Mouse (Mus musculus): Measurements from ENCODE around the gene Nim1k. TPM values are rescaled to one million over a fixed set of nuclear protein-coding genes. Genes with fewer than 3 reads are reported as not detected.
"Not testable (repeated sequence)": the region's sequence is repeated elsewhere in the genome, so short reads cannot be mapped to it uniquely, and the experiment has no call there.

Nim1k gene
- polyA plus RNA-seq, 1 experiment from 2014 or later: 0.47 TPM

DNA sequence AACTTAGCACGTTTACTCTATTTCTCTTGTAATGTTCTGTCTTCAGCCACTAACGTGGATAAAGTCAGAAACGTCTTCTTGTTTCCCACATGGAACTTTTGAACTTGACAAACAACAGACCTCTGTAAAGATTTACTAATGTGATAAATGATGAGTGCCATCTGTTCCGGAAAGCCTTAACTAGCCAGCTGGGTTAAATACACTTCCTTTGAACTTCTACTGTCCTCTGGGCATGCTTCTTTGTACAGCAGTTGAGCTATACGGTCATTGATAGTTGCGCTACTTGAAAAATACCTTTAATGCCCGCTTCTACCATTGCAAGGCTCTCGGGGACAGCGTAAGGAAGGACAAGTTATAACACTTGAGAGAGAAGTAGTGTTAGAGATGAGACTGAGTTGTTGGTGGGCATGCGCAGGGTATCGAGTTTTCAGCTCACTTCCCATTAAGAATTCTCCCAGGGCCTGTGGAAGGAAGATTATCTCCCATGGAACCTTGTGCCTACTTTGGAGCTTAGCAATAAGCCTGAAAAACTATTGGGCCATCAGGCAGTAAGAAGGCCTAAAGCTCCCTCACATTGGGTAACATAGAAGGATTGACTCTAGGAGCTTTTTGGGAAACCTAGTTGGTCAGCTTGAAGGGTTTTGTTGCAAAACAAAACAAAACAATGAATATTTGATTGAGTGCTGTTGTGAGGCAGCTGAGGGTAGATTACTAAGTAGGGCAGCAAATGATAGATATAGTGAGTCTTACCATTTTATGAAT is 71.1 kb downstream of the Nim1k start:
- Histone ChIP-seq H3K9ac (no peak overlapping the region), H3K9me3 (replicated peaks) (no peaks in the 10 kb centered on the region), H3K27ac (ENCODE audit: poor library complexity, severe bottlenecking) (no peak overlapping the region), H3K4me3 (no peak overlapping the region), H3K4me1 (replicated peaks) (no peaks in the 10 kb centered on the region), H3K36me3 (no peaks in the 10 kb centered on the region), H3K4me2 (no peak overlapping the region), H3K27me3 (replicated peaks) (no peaks in the 10 kb centered on the region)
- 76% methylated on average over 11 of the region's 11 CpGs for WGBS
- ATAC-seq (ENCODE audit: insufficient number of reproducible peaks, low FRiP score): no peak

- Histone ChIP-seq H3K4me3 (no peak overlapping the region), H3K4me1 (replicated peaks) (no peaks in the 10 kb centered on the region), H3K36me3 (no peaks in the 10 kb centered on the region), H3K9me3 (replicated peaks) (no peaks in the 10 kb centered on the region), H3K4me2 (no peak overlapping the region), H3K9ac (0 out of 2 replicates have a peak overlapping the region, but pooled peaks have one; percentile 6), H3K27ac (ENCODE audit: poor library complexity, severe bottlenecking) (no peak overlapping the region), H3K27me3 (replicated peaks) (no peaks in the 10 kb centered on the region)
- ATAC-seq (ENCODE audit: insufficient number of reproducible peaks, low FRiP score): no peak
- WGBS: 67% methylated on average over 3 of the region's 3 CpGs
Measured at GRCm38 (mm10) chr13:119681161-119681560, 74.5 kb downstream of the Nim1k start.

DNA sequence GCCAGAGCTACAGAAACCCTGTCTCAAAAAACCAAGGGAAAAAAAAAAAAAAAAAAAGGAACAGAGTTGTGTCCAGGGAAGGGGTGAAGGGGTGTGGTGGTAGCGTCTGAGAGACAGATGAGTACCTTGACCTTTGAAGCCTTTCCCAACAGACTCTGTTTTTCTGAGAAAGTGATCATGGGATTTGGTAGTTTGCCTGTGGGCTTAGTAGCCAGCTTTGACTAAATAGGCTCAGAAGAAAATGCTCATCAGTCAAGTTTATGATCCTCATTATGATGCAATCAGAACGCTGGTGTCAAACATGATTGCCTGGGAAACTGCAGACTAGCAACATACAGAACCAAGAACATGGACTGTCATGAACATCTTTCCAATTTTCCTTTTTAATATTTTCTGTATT is 76.0 kb downstream of the Nim1k start:
- H3K27ac ChIP-seq (ENCODE audit: poor library complexity, severe bottlenecking): no peak overlapping the region
- WGBS: 86% methylated on average over 2 of the region's 2 CpGs
- H3K27me3 ChIP-seq (replicated peaks): no peaks in the 10 kb centered on the region
- no peak for ATAC-seq (ENCODE audit: insufficient number of reproducible peaks, low FRiP score)
- no peaks in the 10 kb centered on the region for H3K9me3 ChIP-seq (replicated peaks)
- no peak overlapping the region for H3K9ac ChIP-seq
- H3K4me3 ChIP-seq: no peak overlapping the region
- no peaks in the 10 kb centered on the region for H3K4me1 ChIP-seq (replicated peaks)
- no peaks in the 10 kb centered on the region for H3K36me3 ChIP-seq
- no peak overlapping the region for H3K4me2 ChIP-seq

DNA sequence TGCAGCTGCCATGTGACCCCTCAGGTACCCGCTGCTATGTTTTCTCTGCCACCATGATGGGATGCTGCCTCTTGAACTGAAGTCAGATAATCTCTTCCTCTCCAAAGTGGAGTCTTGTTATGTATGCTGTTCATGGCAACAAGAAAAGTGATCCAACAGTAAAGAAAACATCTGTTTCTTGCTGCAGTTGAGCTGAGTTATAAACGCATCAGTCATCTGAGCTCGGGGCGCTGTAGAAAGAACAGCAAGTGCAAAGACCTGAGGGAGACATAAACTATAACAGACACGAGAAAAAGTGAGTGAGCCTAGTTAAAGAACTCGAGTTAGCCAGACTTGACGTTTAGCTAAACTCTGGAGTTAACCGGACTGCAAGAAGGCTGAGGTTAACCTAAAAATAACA is 76.9 kb downstream of the Nim1k start:
- Histone ChIP-seq H3K36me3 (no peaks in the 10 kb centered on the region), H3K27me3 (replicated peaks) (no peaks in the 10 kb centered on the region), H3K4me3 (no peak overlapping the region), H3K9me3 (replicated peaks) (no peaks in the 10 kb centered on the region), H3K9ac (no peak overlapping the region), H3K4me1 (replicated peaks) (no peaks in the 10 kb centered on the region), H3K27ac (ENCODE audit: poor library complexity, severe bottlenecking) (no peak overlapping the region), H3K4me2 (no peak overlapping the region)
- ATAC-seq (ENCODE audit: insufficient number of reproducible peaks, low FRiP score): no peak
- WGBS: 76% methylated on average over 8 of the region's 8 CpGs

GRCm38 (mm10) chr13:119661420-119661819 is 94.3 kb downstream of the Nim1k start:
- 75% methylated on average over 6 of the region's 9 CpGs for WGBS
- not testable (repeated sequence) for ATAC-seq (ENCODE audit: insufficient number of reproducible peaks, low FRiP score); H3K4me1 ChIP-seq (replicated peaks); H3K36me3 ChIP-seq; H3K9ac ChIP-seq; H3K9me3 ChIP-seq (replicated peaks); H3K27me3 ChIP-seq (replicated peaks); H3K27ac ChIP-seq (ENCODE audit: poor library complexity, severe bottlenecking); H3K4me3 ChIP-seq; H3K4me2 ChIP-seq

Other genes with a start within 250 kb of the Nim1k start
- 0.12 TPM in 1 of 2 replicates, not detected in the other for gene Ccl28, start 132.1 kb downstream of the Nim1k start, polyA plus RNA-seq (2016; fragmentation: Nextera tagmentation; extraction: Ambion mirVana)
- gene Hmgcs1, start 65.5 kb downstream of the Nim1k start, polyA plus RNA-seq (2016; fragmentation: Nextera tagmentation; extraction: Ambion mirVana): 108 and 111 TPM in 2 replicates
- 27.6 and 31.0 TPM in 2 replicates for gene Zfp131, start 35.0 kb upstream of the Nim1k start, polyA plus RNA-seq (2016; fragmentation: Nextera tagmentation; extraction: Ambion mirVana)
- not detected in 2 replicates for gene AF067063, start 74.3 kb upstream of the Nim1k start, polyA plus RNA-seq (2016; fragmentation: Nextera tagmentation; extraction: Ambion mirVana)
- gene D13Ertd608e, start 80.1 kb upstream of the Nim1k start, polyA plus RNA-seq (2016; fragmentation: Nextera tagmentation; extraction: Ambion mirVana): not detected in 2 replicates
- not detected in 2 replicates for gene Tcstv1, start 138.9 kb upstream of the Nim1k start, polyA plus RNA-seq (2016; fragmentation: Nextera tagmentation; extraction: Ambion mirVana)
- gene Gm21761, start 173.4 kb upstream of the Nim1k start, polyA plus RNA-seq (2016; fragmentation: Nextera tagmentation; extraction: Ambion mirVana): not detected in 2 replicates
- not detected in 2 replicates for gene B020031M17Rik, start 194.9 kb upstream of the Nim1k start, polyA plus RNA-seq (2016; fragmentation: Nextera tagmentation; extraction: Ambion mirVana)

All from heart, embryonic 12.5 days (tissue).